ENCODE assay signal across 12 mouse cellular contexts in the genomic region with DNA sequence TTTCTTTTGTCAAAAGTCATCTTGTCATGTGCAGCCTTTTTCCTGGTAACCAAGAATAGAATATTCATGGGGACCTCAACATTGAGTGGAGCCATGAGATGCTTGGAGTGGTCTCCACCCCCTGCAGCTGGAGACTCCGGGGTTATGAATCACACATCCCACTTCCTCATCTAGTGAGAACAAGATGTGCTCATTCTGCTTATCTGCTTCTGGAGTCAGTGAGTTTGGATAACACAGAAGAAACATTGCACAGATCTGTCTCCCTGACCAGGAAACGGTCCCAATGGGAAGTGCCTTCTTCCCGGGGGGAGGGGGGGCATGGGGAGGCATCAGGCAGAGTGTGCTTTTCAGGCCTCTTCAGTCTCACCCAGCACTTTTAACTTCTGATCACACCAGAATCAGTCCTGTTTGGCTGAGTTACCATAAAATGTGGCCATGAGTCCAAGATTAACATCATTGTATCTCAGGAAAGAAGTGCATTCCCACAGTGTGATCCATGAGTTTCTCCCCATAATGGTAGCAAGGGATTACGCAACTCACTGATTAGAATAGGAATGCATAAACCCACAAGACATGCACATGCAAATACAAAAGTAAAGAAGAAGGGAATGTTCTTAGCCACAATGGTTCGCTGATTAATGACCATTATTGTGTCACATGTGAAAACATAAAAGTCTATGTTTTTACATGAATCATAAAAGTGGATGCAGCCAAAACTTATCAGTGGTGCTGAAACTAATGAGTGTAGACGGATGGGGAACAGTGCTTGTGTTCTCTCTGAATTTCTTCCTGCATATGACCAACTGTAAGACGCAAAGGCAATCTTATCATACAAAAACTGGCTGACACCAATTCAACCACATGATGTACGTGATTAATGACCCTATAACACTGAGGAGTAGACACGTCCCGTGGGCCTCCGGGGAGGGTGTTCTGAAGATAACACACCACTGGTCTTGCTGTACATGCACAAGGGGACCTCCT.
DNase-seq lines count a peak whose midpoint lies in the region; ATAC-seq and TF ChIP-seq lines count a peak whose summit lies in the region.
"Had no signal": no experiment of that assay in that cellular context is flagged by ENCODE, and none has a peak within 500 bp of the region (broad histone marks: within the 10 kb centered on the region; RNA-seq: fewer than 3 reads in every experiment).

No protein-coding gene starts in this region.

- peak; percentile 63; the same call in 1 of the 2 replicates for ATAC-seq in lung, embryonic 14.5 days (ENCODE audit: insufficient read depth)
- ATAC-seq in megakaryocyte progenitor cell, adult 5-6 weeks (replicated peaks; ENCODE audit: poor library complexity) = peak; percentile 92

- no peak overlapping the region for H3K4me3 ChIP-seq in lung, embryonic 14.5 days (ENCODE audit: low read depth, low read length)
- H3K4me3 ChIP-seq: forebrain, embryonic 10.5 days; midbrain, embryonic 12.5 days had no signal

- intact Hi-C loops in left cerebral cortex, postnatal 4 days (cut with DNase I) = no loop called here

- no peak overlapping the region for H3K9ac ChIP-seq in lung, embryonic 14.5 days
- H3K9ac ChIP-seq: midbrain, embryonic 12.5 days had no signal

- H3K27me3 ChIP-seq in lung, embryonic 14.5 days (ENCODE audit: insufficient read depth, low read length) = no peaks in the 10 kb centered on the region
- H3K27me3 ChIP-seq: midbrain, embryonic 12.5 days had no signal

- 56% methylated on average over 11 of the region's 11 CpGs for WGBS in lung, embryonic 14.5 days

- no peak overlapping the region for H3K27ac ChIP-seq in lung, embryonic 14.5 days (ENCODE audit: low read depth)
- H3K27ac ChIP-seq: forebrain, embryonic 10.5 days; midbrain, embryonic 12.5 days had no signal

- TF ChIP-seq CTCF in lung, embryonic 14.5 days (IDR thresholded peaks at IDR 0.05; ENCODE audit: low read depth) = no peak

- DNase-seq in lung, embryonic 14.5 days = peak; percentile 59
- no peak for DNase-seq in lung, postnatal 10 days
- DNase-seq in adrenal gland, postnatal 36 days = peak; percentile 25 to 34
- DNase-seq in heart, adult 9 months (ENCODE audit: low spot score in 2 of 2) = peak; percentile 78 to 88
- DNase-seq in right cerebral cortex, adult 18-20 months = no peak
- DNase-seq in left cerebral cortex, postnatal 4 days = no peak
- no peak for DNase-seq in cerebellum, adult 9-11 months
- DNase-seq: cerebellum, postnatal 36 days; kidney, postnatal 14 days had no signal

- no peaks in the 10 kb centered on the region for H3K9me3 ChIP-seq in lung, embryonic 14.5 days (ENCODE audit: low read depth, low read length)
- H3K9me3 ChIP-seq: midbrain, embryonic 12.5 days had no signal

- H3K4me2 ChIP-seq in lung, embryonic 14.5 days = no peak overlapping the region
- H3K4me2 ChIP-seq: midbrain, embryonic 12.5 days had no signal

- no peaks in the 10 kb centered on the region for H3K36me3 ChIP-seq in lung, embryonic 14.5 days (ENCODE audit: insufficient read depth)
- H3K36me3 ChIP-seq: forebrain, embryonic 10.5 days; midbrain, embryonic 12.5 days had no signal

- H3K4me1 ChIP-seq in lung, embryonic 14.5 days (ENCODE audit: insufficient read depth) = no peaks in the 10 kb centered on the region

Comparison
In these comparisons a context has a peak if more than half of its experiments do, and no peak if none do; other contexts are left out.
1. DNase-seq: peak in lung, embryonic 14.5 days (single experiment), adrenal gland, postnatal 36 days (2 of 2) and heart, adult 9 months (2 of 2); none in lung, postnatal 10 days (single experiment), right cerebral cortex, adult 18-20 months (single experiment), left cerebral cortex, postnatal 4 days (single experiment) and cerebellum, adult 9-11 months (single experiment).